Mouse (Mus musculus) c-Kit-positive CD71-negative TER-119-negative erythroid progenitor cells, embryonic 14.5 days (primary cell): ENCODE measurements at regions not wholly inside any gene's neighbourhood (a gene's known extent, or its start where the extent isn't known, plus 50 kb on each side); places are given as distances from the start of the nearest gene placed in this dataset.

Experiments used
- DNase-seq: peaks from one replicate; pipeline ENCODE4 v3.0.0-alpha.2; 2013; ENCODE audit warnings: low read depth

- no peak for DNase-seq
Observed at GRCm38 (mm10) chr3:56427201-56427600, 243.7 kb upstream of the Nbea start.

DNA sequence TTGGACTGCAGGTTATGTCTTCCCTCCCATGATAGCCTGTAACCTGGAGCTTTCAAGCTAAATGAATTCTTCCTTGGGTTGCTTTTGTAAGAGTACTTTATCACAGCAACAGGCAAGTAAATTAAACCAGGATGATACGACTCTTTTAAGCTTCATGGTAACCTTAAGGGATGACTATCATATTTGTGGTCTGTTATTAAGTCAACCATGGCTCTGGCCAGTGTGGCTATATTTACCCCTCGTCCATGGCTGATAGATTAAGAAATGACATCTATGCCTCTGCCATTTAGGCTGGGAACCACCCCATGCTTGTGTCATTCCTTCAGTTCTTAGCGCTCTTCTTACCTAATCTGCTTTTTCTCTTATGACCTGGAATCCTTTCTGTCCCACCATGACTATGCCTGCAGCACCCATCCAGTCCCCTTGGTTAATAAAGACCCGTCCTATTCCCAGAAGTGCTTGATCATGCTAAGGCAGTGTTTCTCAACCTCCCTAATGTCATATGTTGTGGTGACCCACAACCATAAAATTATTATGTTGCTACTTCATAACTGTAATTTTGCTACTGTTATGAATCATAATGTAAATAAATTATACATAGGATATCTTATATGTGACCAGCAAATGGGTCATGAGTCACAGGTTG, 214.5 kb upstream of the Nbea start:
- DNase-seq, result no peak

DNA sequence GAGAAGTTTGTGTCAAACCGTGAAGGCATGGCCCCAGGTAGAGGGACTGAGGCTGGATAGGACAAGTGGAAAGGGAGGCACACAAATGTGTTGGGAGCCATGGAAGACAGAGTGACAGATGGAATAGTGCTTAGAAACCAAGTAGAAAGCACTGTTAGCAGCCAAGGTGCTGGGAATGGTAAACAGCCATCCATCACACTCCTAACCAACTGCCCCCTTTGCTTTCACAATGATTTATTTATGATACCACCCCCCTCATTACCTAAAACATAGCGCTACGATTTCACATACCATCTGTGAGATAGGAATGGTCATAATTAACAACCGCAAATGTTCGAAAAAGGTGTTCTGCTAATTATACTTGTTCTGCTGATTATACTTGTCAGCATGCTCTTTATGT, 209.6 kb upstream of the Nbea start:
- no peak for DNase-seq

DNA sequence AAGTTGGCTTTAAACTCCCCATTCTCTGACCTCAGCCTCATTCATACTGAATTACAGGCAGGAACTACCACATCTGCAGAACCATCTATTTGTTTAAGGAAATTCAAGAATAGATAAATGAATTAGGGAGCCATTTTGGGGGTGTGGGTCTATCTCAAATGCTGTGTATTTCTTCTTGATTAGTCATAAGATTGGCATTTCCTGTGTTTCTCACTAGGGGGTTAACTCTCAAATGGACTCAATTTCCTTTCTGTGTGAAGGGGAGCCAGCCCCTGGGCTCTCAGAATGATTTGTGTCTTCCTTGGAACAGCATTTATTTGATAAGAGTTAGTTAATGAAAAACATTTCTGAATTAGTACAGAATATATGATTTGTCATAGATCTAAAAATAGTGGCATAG, 196.8 kb upstream of the Nbea start:
- DNase-seq, result no peak

DNA sequence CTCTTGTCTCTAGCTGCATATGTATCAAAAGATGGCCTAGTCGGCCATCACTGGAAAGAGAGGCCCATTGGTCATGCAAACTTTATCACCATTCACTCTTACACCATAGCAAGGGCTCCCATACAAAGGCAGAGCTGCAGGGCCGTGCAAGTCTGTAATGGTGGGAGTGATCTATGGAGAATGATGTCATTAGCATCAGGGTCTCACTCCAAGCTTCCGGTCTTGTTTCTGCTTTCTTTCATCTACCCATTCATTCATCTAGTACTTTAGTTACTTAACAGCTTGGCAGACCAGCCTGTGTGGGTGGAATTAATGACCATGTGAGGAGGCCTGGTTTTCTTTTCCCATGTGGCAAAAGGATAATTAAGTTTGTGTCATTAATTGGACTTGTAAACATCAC, 196.0 kb upstream of the Nbea start:
- no peak for DNase-seq

DNA sequence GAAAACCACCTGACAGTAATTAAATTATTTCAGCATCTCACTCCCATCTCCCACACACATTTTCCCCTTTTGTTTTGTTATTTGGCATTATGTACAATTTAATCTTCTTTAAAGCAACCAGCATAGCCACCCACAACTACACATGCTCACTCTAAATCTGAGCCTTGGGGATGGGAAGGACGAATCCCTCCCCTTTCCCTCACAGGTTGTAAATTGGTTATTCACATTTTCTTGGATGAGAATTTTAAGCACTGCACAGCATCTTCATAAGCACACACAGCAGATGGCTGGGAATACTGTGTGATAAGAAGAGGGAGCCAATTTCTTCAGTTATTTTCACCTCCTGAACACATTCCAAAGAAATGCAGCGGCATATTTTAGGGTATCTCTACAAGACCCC, 179.0 kb upstream of the Nbea start:
- no peak for DNase-seq

DNA sequence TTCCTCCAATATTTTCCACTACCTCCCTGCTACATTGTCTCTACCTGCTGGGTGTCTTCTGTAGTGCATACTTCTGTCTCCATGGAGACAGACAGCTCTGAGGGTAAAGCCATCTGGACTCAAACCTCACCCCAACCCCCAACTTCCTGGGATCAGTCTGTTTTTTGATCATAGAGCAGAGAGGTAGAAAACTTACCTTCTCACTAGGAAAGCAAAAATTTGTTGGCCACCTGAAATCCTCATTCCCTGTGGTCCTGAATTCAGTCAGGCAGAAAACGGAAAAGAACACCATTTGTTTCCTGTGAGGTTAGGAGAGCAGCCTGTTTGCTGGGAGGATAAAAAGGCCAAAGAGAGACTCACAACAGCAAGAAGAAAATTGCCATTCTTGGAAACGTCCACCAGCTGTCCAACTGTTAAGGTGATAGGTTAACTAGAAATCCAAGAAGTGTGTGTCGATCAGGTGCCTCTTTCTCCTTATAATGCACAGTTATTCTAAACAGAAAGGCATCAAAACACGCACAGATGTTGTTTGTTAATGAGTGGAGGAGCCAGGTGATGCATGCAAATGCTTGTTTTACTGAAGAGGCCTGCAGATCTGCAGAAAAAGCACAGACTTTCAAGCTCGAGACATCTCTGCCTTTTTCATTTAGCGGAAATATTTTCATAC, 173.7 kb upstream of the Nbea start:
- no peak for DNase-seq

DNA sequence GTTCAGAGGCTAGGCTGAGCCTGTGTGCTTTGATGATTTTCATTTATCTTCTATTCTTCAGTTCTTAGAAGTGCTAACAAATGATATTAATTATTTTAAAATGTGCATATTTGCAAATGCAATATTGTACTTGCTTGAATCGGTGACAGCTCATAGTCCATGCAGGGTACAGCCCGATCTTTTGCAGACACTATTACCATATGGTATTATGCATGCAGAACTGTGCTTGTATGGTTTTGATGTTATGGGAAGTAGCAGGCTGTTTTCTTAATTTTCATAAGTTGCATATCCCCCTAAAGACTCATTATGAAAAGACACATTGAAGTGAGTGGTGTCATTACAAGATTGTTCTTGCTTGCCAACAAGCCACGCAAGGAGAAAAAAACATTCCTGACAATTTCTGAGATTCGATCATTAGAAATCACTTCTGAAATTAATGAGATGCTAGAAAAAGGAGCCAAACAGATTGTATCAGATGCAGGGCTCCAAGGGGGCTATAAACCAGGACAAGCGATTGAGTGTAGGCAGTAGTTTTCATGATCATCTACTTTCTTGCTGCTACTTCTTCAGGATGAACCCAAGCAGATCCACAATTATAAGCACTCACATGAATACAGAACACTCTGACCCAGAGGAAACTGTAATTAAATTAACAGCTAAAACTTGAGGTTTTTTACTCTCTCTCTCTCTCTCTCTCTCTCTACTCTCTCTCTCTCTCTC, 172.8 kb upstream of the Nbea start:
- no peak for DNase-seq
